Mouse (Mus musculus) erythroblast, embryonic 14.5 days (primary cell): Measurements from ENCODE around the gene Aldh4a1.

ENCODE experiments used
- GATA1 ChIP-seq: IDR thresholded peaks from 2 replicates; pipeline ENCODE4 v1.6.1; 2012; ENCODE audit warnings: low read length, inconsistent platforms, mixed read lengths
- TAL1 ChIP-seq: IDR thresholded peaks from 3 replicates; pipeline ENCODE4 v1.6.1; 2012; ENCODE audit warnings: low read length, inconsistent platforms, mixed read lengths

- TF ChIP-seq GATA1 (no peak), TAL1 (no peak)
Observed at GRCm38 (mm10) chr4:139619765-139620164, 2.9 kb upstream of the Aldh4a1 start.
